Mouse (Mus musculus): Measurements from ENCODE around the gene Ntrk3. TPM values are rescaled to one million over a fixed set of nuclear protein-coding genes. Genes with fewer than 3 reads are reported as not detected.

Ntrk3 gene
- polyA plus RNA-seq, 1 experiment from 2014 or later: 0.49 TPM

DNA sequence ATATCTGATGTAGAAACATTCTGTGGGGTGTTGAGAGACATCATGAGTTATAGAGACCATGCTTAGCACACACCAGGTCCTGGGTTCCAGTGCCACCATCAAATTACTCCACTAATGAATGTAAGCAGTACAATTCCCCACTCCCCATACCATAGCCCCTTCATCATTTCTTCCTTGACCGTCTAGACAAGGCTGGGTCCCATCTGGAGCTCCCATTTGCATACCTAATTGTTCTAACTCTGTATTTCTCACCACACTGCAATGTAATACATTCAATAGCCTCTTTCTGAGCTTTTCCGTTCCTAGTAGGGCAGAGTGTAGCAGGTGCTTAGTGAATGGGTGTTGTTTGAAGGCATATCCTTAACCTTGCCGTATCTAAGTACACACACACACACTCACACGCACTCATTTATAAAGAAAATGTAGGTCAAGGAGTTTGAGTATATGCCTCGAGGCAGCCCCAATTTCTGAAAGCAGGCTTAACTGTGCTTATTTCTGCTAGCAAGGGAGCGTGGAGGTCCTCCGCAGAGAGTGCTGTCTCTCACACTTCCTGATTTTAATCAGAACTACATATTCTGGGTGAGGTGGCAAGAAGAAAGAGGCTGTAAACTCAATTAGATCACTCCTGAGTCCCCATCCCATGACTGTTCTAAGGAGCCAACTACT, 17.9 kb downstream of the Ntrk3 start:
- WGBS: 81% methylated on average over 7 of the region's 7 CpGs
- Histone ChIP-seq H3K9ac (no peak overlapping the region), H3K27me3 (replicated peaks) (no peaks in the 10 kb centered on the region), H3K4me1 (replicated peaks) (no peaks in the 10 kb centered on the region), H3K36me3 (no peaks in the 10 kb centered on the region), H3K4me3 (no peak overlapping the region), H3K4me2 (no peak overlapping the region), H3K9me3 (replicated peaks) (no peaks in the 10 kb centered on the region), H3K27ac (ENCODE audit: poor library complexity, severe bottlenecking) (no peak overlapping the region)
- no peak for ATAC-seq (ENCODE audit: insufficient number of reproducible peaks, low FRiP score)

DNA sequence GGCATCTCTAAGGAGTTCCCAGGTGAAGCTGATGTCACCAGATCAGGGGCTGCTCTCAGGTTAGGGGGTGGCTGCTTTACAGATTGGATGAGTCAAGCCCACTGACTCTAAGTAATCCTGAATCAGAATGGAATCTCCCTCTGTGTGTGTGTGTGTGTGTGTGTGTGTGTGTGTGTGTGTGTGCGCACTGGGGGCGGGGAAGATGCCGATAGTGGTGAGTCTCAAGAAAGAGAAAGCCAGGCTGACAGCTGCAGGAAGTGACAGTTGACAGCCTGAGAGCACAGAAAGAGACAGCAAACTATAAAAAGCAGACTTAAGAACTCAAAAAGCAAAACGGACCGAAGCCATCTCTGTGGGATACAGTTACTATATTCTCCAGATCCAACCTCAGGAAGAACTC, 18.7 kb downstream of the Ntrk3 start:
- no peak overlapping the region for H3K4me3 ChIP-seq
- H3K36me3 ChIP-seq: no peaks in the 10 kb centered on the region
- no peak overlapping the region for H3K4me2 ChIP-seq
- no peak for ATAC-seq (ENCODE audit: insufficient number of reproducible peaks, low FRiP score)
- no peak overlapping the region for H3K9ac ChIP-seq
- H3K27me3 ChIP-seq (replicated peaks): no peaks in the 10 kb centered on the region
- H3K9me3 ChIP-seq (replicated peaks): no peaks in the 10 kb centered on the region
- H3K27ac ChIP-seq (ENCODE audit: poor library complexity, severe bottlenecking): no peak overlapping the region
- H3K4me1 ChIP-seq (replicated peaks): no peaks in the 10 kb centered on the region
- WGBS: 71% methylated on average over 5 of the region's 5 CpGs

DNA sequence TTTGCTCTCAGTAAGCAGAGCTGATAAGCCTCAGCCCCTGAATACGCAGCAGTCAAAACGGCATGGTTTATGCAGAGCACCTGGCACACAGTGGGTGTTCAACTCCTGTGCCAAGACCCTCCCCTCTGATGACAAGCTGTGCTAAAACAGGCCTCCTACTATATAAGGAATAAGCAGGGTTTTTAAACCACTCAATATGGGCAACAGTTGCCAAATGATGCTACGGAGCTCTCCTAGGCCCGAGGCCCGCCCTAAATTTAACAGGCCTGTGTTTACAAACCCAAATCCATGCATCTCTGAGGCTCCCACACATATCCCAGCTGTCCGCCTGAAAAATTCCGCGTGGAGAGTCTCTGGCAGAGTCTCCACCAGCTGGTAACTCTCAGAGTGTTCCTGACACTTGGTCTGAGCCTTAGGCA, 19.6 kb downstream of the Ntrk3 start:
- ATAC-seq (ENCODE audit: insufficient number of reproducible peaks, low FRiP score): no peak
- Histone ChIP-seq H3K9me3 (replicated peaks) (no peaks in the 10 kb centered on the region), H3K4me3 (no peak overlapping the region), H3K4me1 (replicated peaks) (no peaks in the 10 kb centered on the region), H3K27me3 (replicated peaks) (no peaks in the 10 kb centered on the region), H3K27ac (ENCODE audit: poor library complexity, severe bottlenecking) (no peak overlapping the region), H3K9ac (no peak overlapping the region), H3K4me2 (no peak overlapping the region), H3K36me3 (no peaks in the 10 kb centered on the region)
- 70% methylated on average over 8 of the region's 8 CpGs for WGBS

DNA sequence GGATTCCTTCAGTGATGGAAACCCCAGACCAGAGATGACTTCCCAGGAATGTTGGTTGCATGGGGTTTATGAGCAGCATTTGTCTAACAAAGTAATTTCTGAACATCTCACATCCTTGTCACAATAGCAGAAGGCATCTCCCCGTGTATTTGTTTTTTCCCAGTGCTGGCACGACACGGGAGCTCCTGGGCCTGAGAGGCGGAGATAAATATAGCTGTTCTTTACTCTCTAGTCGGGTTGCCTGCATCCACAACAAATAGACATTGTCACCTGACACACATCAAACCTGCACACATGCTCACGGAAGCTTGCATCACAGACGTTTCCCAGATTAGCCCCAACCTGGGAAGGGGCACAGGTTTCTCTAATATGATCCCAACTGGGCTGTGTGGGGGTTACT, 30.1 kb downstream of the Ntrk3 start:
- Histone ChIP-seq H3K4me1 (replicated peaks) (no peaks in the 10 kb centered on the region), H3K27me3 (replicated peaks) (no peaks in the 10 kb centered on the region), H3K4me3 (no peak overlapping the region), H3K9me3 (replicated peaks) (no peaks in the 10 kb centered on the region), H3K36me3 (no peaks in the 10 kb centered on the region), H3K27ac (ENCODE audit: poor library complexity, severe bottlenecking) (no peak overlapping the region), H3K9ac (no peak overlapping the region), H3K4me2 (no peak overlapping the region)
- 60% methylated on average over 7 of the region's 7 CpGs for WGBS
- ATAC-seq (ENCODE audit: insufficient number of reproducible peaks, low FRiP score): no peak

DNA sequence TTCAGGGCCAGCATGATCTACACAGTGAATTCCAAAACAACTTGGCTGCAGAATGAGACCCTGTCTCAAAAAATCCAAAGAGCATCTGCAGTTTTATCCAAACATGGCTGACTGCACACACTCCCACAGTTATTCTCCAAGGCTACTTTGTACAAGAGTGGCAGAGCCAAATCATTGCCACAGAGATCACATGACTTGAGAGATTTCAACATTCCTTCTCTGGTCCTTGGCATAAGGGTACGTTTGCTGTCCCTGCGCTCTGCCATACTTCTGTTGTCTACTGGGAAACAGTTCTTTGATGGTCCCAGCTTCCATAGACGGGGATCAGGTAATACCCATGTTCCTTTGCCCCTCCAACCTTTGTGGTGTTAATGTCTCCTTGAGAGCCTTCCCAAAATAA, 30.7 kb downstream of the Ntrk3 start:
- Histone ChIP-seq H3K27ac (ENCODE audit: poor library complexity, severe bottlenecking) (no peak overlapping the region), H3K4me2 (no peak overlapping the region), H3K9me3 (replicated peaks) (no peaks in the 10 kb centered on the region), H3K27me3 (replicated peaks) (no peaks in the 10 kb centered on the region), H3K36me3 (no peaks in the 10 kb centered on the region), H3K9ac (no peak overlapping the region), H3K4me1 (replicated peaks) (no peaks in the 10 kb centered on the region), H3K4me3 (no peak overlapping the region)
- WGBS: 72% methylated on average over 3 of the region's 3 CpGs
- no peak for ATAC-seq (ENCODE audit: insufficient number of reproducible peaks, low FRiP score)

DNA sequence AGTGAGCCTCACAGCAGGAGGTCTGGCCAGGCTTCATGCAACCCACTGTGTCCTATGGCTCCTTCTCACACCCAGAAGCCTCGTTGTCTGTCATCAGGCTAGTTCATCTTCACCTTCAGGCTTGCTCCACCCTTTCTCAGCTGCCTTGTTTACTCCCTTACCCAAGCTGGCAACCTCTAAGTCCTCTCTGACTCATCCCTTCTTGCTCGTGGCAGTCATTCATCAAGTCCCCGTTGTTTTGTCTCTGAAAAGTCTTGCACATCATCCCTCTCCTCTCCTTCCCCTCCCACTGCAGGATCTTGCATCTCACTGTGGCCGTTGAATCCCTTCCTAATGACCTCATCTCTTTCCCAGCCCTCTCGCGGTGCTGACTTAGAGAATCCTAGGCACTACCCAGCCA, 35.1 kb downstream of the Ntrk3 start:
- Histone ChIP-seq H3K4me2 (no peak overlapping the region), H3K27ac (ENCODE audit: poor library complexity, severe bottlenecking) (no peak overlapping the region), H3K9me3 (replicated peaks) (no peaks in the 10 kb centered on the region), H3K36me3 (no peaks in the 10 kb centered on the region), H3K4me3 (no peak overlapping the region), H3K4me1 (replicated peaks) (no peaks in the 10 kb centered on the region), H3K9ac (no peak overlapping the region), H3K27me3 (replicated peaks) (no peaks in the 10 kb centered on the region)
- WGBS: 39% methylated on average over 6 of the region's 6 CpGs
- ATAC-seq (ENCODE audit: insufficient number of reproducible peaks, low FRiP score): no peak

DNA sequence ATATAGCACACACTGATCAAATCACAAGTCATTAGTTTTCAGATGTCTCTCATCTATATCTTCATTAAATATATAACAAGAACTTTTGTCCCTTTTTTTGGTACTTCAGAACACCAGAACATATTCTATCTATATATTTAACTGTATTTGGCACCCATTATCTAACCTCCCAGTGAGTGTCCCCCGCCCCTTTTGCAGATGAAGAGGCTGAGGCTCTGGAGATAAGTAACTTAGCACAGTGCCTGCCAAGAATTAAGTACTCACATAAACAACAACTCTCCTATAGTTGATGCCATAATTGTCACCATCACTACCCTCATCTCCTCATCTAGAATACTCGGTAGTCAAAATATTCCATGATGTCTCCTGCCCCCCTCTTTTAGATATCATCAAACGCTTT, 42.6 kb downstream of the Ntrk3 start:
- Histone ChIP-seq H3K4me3 (no peak overlapping the region), H3K4me1 (replicated peaks) (no peaks in the 10 kb centered on the region), H3K4me2 (no peak overlapping the region), H3K9me3 (replicated peaks) (no peaks in the 10 kb centered on the region), H3K9ac (no peak overlapping the region), H3K27ac (ENCODE audit: poor library complexity, severe bottlenecking) (no peak overlapping the region), H3K36me3 (no peaks in the 10 kb centered on the region), H3K27me3 (replicated peaks) (no peaks in the 10 kb centered on the region)
- no peak for ATAC-seq (ENCODE audit: insufficient number of reproducible peaks, low FRiP score)
- WGBS: 76% methylated on average over 3 of the region's 3 CpGs

DNA sequence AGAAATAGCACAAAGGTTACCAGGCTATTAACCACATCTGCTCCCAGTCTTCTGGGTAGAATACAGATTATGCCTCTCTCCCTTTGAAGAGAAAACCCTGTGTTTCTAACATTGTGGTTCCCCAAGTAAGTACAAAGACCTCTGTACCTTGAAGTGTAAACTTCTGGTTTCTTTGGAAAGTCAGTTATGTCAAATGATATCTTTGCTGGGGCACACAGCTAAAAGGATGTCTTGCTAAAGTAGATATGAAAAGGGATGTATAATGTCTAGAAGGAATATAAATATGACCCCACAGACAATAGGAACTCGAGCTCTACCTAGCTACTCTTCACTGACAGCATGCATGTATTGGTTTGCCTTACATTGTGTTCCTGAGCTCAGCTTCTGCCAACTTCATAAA, 44.7 kb downstream of the Ntrk3 start:
- Histone ChIP-seq H3K27me3 (replicated peaks) (no peaks in the 10 kb centered on the region), H3K9me3 (replicated peaks) (no peaks in the 10 kb centered on the region), H3K27ac (ENCODE audit: poor library complexity, severe bottlenecking) (no peak overlapping the region), H3K4me2 (no peak overlapping the region), H3K9ac (no peak overlapping the region), H3K4me3 (no peak overlapping the region), H3K4me1 (replicated peaks) (no peaks in the 10 kb centered on the region), H3K36me3 (no peaks in the 10 kb centered on the region)
- 58% methylated on average over 1 of the region's 1 CpGs for WGBS
- ATAC-seq (ENCODE audit: insufficient number of reproducible peaks, low FRiP score): no peak

DNA sequence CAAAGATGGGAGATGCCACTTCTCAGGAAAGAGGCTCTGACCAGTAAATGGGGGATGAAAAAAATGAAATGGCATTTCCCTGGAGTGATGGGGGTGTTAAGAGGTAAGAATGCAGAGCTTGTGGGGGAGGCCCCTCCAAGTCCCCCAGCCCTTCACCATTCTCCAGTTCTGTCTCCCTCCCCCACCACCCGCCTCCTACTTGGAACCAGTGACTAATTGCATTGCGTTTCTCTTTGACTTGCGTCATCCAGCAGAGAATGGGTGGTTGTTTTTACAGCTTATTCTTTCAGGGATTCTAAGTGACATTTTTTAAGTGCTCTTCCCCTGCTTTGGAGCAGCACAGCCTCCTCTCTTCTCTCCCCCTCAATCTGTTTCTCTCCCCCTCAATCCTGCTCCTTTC, 46.9 kb downstream of the Ntrk3 start:
- 39% methylated on average over 3 of the region's 3 CpGs for WGBS
- Histone ChIP-seq H3K9me3 (replicated peaks) (no peaks in the 10 kb centered on the region), H3K27me3 (replicated peaks) (no peaks in the 10 kb centered on the region), H3K4me1 (replicated peaks) (no peaks in the 10 kb centered on the region), H3K4me3 (no peak overlapping the region), H3K4me2 (no peak overlapping the region), H3K36me3 (no peaks in the 10 kb centered on the region), H3K27ac (ENCODE audit: poor library complexity, severe bottlenecking) (no peak overlapping the region), H3K9ac (no peak overlapping the region)
- no peak for ATAC-seq (ENCODE audit: insufficient number of reproducible peaks, low FRiP score)

DNA sequence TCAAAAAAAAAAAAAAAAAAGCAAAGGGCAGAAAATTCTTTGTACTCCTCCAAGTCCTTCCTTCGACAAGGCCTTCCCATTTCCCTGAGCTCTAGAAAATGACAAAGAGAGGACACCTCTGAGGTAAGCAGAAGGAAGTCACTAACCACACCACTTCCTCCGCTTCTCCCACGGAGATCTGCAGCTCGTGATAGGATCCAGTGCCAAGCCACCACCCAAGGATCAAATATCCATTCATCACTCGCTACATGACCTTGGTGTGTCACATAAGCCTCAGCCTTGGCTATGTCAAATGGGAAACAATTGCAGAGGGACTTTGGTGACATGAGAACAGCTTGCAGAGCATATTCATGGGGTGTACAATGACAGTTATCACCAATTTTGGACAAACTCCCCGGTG, 52.9 kb downstream of the Ntrk3 start:
- no peak overlapping the region for H3K4me3 ChIP-seq
- H3K36me3 ChIP-seq: no peaks in the 10 kb centered on the region
- 58% methylated on average over 6 of the region's 6 CpGs for WGBS
- no peak overlapping the region for H3K4me2 ChIP-seq
- H3K9me3 ChIP-seq (replicated peaks): no peaks in the 10 kb centered on the region
- no peak overlapping the region for H3K27ac ChIP-seq (ENCODE audit: poor library complexity, severe bottlenecking)
- no peak for ATAC-seq (ENCODE audit: insufficient number of reproducible peaks, low FRiP score)
- no peak overlapping the region for H3K9ac ChIP-seq
- no peaks in the 10 kb centered on the region for H3K27me3 ChIP-seq (replicated peaks)
- H3K4me1 ChIP-seq (replicated peaks): no peaks in the 10 kb centered on the region

DNA sequence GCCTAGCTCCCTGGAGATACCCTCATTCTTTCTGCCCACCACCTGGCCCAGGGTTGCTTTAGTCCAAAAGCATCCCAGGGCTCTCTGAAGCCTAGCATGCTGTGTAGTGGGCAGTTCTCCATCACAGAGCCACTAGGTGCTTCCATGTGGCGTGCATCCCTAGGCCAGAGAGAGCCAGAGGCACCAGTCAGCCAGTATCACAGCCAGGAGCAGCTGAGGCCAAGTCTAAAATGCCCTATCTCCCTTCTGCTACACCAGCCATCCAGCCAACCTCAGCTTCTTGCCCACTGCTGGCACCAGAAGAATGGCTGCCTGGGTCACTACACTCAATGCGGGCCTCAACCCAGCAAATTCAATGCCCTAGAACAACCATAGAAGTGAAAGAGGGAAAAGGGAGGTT, 56.9 kb downstream of the Ntrk3 start:
- H3K27ac ChIP-seq (ENCODE audit: poor library complexity, severe bottlenecking): no peak overlapping the region
- H3K36me3 ChIP-seq: no peaks in the 10 kb centered on the region
- no peak overlapping the region for H3K4me2 ChIP-seq
- WGBS: 76% methylated on average over 2 of the region's 2 CpGs
- H3K9me3 ChIP-seq (replicated peaks): no peaks in the 10 kb centered on the region
- no peak overlapping the region for H3K4me3 ChIP-seq
- ATAC-seq (ENCODE audit: insufficient number of reproducible peaks, low FRiP score): no peak
- H3K4me1 ChIP-seq (replicated peaks): no peaks in the 10 kb centered on the region
- H3K27me3 ChIP-seq (replicated peaks): no peaks in the 10 kb centered on the region
- no peak overlapping the region for H3K9ac ChIP-seq

DNA sequence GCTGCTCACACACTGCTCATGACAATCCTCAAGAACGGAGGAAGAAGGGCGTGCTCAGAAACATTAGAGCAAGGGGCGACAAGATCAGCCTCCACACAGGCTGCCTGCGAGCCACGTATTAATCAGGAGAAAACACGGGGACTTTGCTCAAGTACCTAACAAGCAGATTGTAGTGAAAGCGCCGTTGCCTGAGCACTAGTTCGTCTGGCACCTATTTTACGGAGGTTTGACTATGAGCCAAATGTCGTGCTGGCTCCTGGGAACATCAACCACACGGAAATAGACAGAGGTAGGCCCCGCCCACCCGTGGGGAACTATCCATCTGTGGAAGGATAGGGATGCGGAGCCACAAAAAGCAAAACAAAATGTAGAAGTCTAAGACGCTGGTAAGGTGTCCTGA, 68.4 kb downstream of the Ntrk3 start:
- Histone ChIP-seq H3K4me1 (replicated peaks) (no peaks in the 10 kb centered on the region), H3K27me3 (replicated peaks) (no peaks in the 10 kb centered on the region), H3K9ac (no peak overlapping the region), H3K4me3 (no peak overlapping the region), H3K36me3 (no peaks in the 10 kb centered on the region), H3K9me3 (replicated peaks) (no peaks in the 10 kb centered on the region), H3K27ac (ENCODE audit: poor library complexity, severe bottlenecking) (no peak overlapping the region), H3K4me2 (no peak overlapping the region)
- 84% methylated on average over 16 of the region's 16 CpGs for WGBS
- ATAC-seq (ENCODE audit: insufficient number of reproducible peaks, low FRiP score): no peak

All from heart, embryonic 12.5 days (tissue).